Mouse (Mus musculus) heart, embryonic 14.5 days (tissue): ENCODE results near the gene Itsn1. TPM values are rescaled to one million over a fixed set of nuclear protein-coding genes. Genes with fewer than 3 reads are reported as not detected.

Experiments
- ATAC-seq: fragments of 200-750 bp; cut with Nextera tagmentation; 2 replicates; pipeline ENCODE4 v1.8.0; 2017; ENCODE audit warnings: low read depth, moderate TSS enrichment; ENCODE audit not compliant: insufficient number of reproducible peaks, insufficient read depth, low FRiP score
- H3K27ac ChIP-seq, 2 experiments: fragments of 200-500 bp in 1 of 2; fragments of 300-500 bp in 1 of 2; sonication (generic) in 1 of 2; replicated peaks in 1 of 2; 2 replicates each; pipeline ENCODE4 v1.5.1; 2012 to 2014; ENCODE audit warnings: low read depth in 2 of 2, low read length in 2 of 2, control low read depth in 1 of 2, mild to moderate bottlenecking in 1 of 2, mixed read lengths in 1 of 2; ENCODE audit not compliant: control insufficient read depth in 1 of 2, insufficient read depth in 1 of 2
- H3K27me3 ChIP-seq: fragments of 300-500 bp; sonication (generic); 2 replicates; pipeline ENCODE4 v1.6.1; 2014; ENCODE audit warnings: mild to moderate bottlenecking, low read length, control low read depth; ENCODE audit not compliant: control insufficient read depth, insufficient read depth
- H3K36me3 ChIP-seq: fragments of 300-500 bp; sonication (generic); 2 replicates; pipeline ENCODE4 v1.6.1; 2014; ENCODE audit warnings: mild to moderate bottlenecking, control low read depth, low read length, mixed read lengths; ENCODE audit not compliant: control insufficient read depth, insufficient read depth
- H3K4me1 ChIP-seq, 2 experiments: fragments of 200-500 bp in 1 of 2; fragments of 300-500 bp in 1 of 2; sonication (generic) in 1 of 2; 2 replicates each; pipeline ENCODE4 v1.6.1; 2012 to 2014; ENCODE audit warnings: low read length in 2 of 2, control low read depth in 1 of 2, mixed read lengths in 1 of 2; ENCODE audit not compliant: control insufficient read depth in 2 of 2, insufficient read depth in 2 of 2
- H3K4me2 ChIP-seq: fragments of 300-500 bp; sonication (generic); 2 replicates; pipeline ENCODE4 v1.6.1; 2014; ENCODE audit warnings: mild to moderate bottlenecking, low read length
- H3K4me3 ChIP-seq, 2 experiments: fragments of 200-500 bp in 1 of 2; fragments of 300-500 bp in 1 of 2; sonication (generic) in 1 of 2; 2 replicates each; pipeline ENCODE4 v1.5.1; 2012 to 2014; ENCODE audit warnings: low read length in 2 of 2, mild to moderate bottlenecking in 2 of 2, control low read depth in 1 of 2, low read depth in 1 of 2, moderate library complexity in 1 of 2; ENCODE audit not compliant: control insufficient read depth in 1 of 2, insufficient read depth in 1 of 2
- H3K9ac ChIP-seq: fragments of 300-500 bp; sonication (generic); 2 replicates; pipeline ENCODE4 v1.6.1; 2014; ENCODE audit warnings: mild to moderate bottlenecking, low read length
- H3K9me3 ChIP-seq: fragments of 300-500 bp; sonication (generic); 2 replicates; pipeline ENCODE4 v1.6.1; 2016; ENCODE audit warnings: low read length, control low read depth; ENCODE audit not compliant: control insufficient read depth
- WGBS: fragments of 180-500 bp; shearing (Covaris S2); extraction: QIAGEN DNeasy Blood & Tissue Kit; methylation state at CpG from one replicate; pipeline ENCODE4 v1.1.7; 2014; 5-methylcytosine and 5-hydroxymethylcytosine counted together
- polyA plus RNA-seq: library from polyadenylated mRNA; unstranded; fragments of >200 nt; fragmentation: Nextera tagmentation; extraction: Ambion mirVana; gene quantifications from 2 replicates; pipeline ENCODE4 v1.2.1, GENCODE M21; 2014

The Itsn1 gene
- polyA plus RNA-seq, 1 experiment from 2014 or later, result 21.2 TPM

GRCm38 (mm10) chr16:91932843-91933518 is 203.9 kb downstream of the Itsn1 start:
- H3K9me3 ChIP-seq, result no peaks in the 10 kb centered on the region
- 53% methylated on average over 9 of the region's 10 CpGs for WGBS
- no peaks in the 10 kb centered on the region for H3K27me3 ChIP-seq
- no peak overlapping the region for H3K27ac ChIP-seq
- no peak overlapping the region for H3K9ac ChIP-seq
- no peak overlapping the region for H3K4me2 ChIP-seq
- no peak for ATAC-seq
- peaks cover 24% of the 10 kb centered on the region for H3K36me3 ChIP-seq
- H3K4me3 ChIP-seq, result no peak overlapping the region
- H3K4me1 ChIP-seq, result peaks cover 2 to 11% of the 10 kb centered on the region in 2 experiments; a peak in 3 of 4 replicates

GRCm38 (mm10) chr16:91935108-91935507 is 206.0 kb downstream of the Itsn1 start:
- ATAC-seq, result no peak
- WGBS, result 29% methylated on average over 8 of the region's 8 CpGs
- Histone ChIP-seq H3K9ac (no peak overlapping the region), H3K36me3 (peaks cover 3% of the 10 kb centered on the region; the same call in 1 of the 2 replicates), H3K27me3 (no peaks in the 10 kb centered on the region), H3K4me3 (no peak overlapping the region), H3K4me1 (peaks cover 0 to 4% of the 10 kb centered on the region in 2 experiments; a peak in 3 of 4 replicates), H3K9me3 (no peaks in the 10 kb centered on the region), H3K4me2 (no peak overlapping the region), H3K27ac (no peak overlapping the region)

GRCm38 (mm10) chr16:91935726-91936125 is 206.6 kb downstream of the Itsn1 start:
- Histone ChIP-seq H3K9ac (no peak overlapping the region), H3K4me2 (no peak overlapping the region), H3K27ac (no peak overlapping the region), H3K36me3 (no peaks in the 10 kb centered on the region), H3K27me3 (no peaks in the 10 kb centered on the region), H3K4me1 (no peaks in the 10 kb centered on the region; a peak in 1 of 4 replicates), H3K9me3 (no peaks in the 10 kb centered on the region), H3K4me3 (no peak overlapping the region)
- WGBS, result 55% methylated on average over 8 of the region's 8 CpGs
- ATAC-seq, result no peak

- no peak for ATAC-seq
- Histone ChIP-seq H3K9me3 (no peaks in the 10 kb centered on the region), H3K27me3 (no peaks in the 10 kb centered on the region), H3K4me1 (no peaks in the 10 kb centered on the region; a peak in 1 of 4 replicates), H3K36me3 (no peaks in the 10 kb centered on the region), H3K9ac (no peak overlapping the region), H3K4me3 (no peak overlapping the region), H3K27ac (no peak overlapping the region), H3K4me2 (no peak overlapping the region)
- WGBS, result 45% methylated on average over 10 of the region's 10 CpGs
These were observed 207.4 kb downstream of the Itsn1 start for GRCm38 (mm10) chr16:91936340-91937030.

GRCm38 (mm10) chr16:91937281-91937680 is 208.2 kb downstream of the Itsn1 start:
- Histone ChIP-seq H3K4me2 (no peak overlapping the region), H3K4me3 (no peak overlapping the region), H3K27me3 (no peaks in the 10 kb centered on the region), H3K27ac (no peak overlapping the region), H3K9me3 (no peaks in the 10 kb centered on the region), H3K9ac (no peak overlapping the region), H3K36me3 (no peaks in the 10 kb centered on the region), H3K4me1 (no peaks in the 10 kb centered on the region; a peak in 1 of 4 replicates)
- WGBS, result 84% methylated on average over 11 of the region's 11 CpGs
- ATAC-seq, result no peak

- no peak for ATAC-seq
- H3K4me2 ChIP-seq, result no peak overlapping the region
- H3K9me3 ChIP-seq, result no peaks in the 10 kb centered on the region
- no peaks in the 10 kb centered on the region for H3K36me3 ChIP-seq
- H3K27ac ChIP-seq, result no peak overlapping the region
- no peaks in the 10 kb centered on the region for H3K27me3 ChIP-seq
- no peak overlapping the region for H3K4me3 ChIP-seq
- no peaks in the 10 kb centered on the region; a peak in 1 of 4 replicates for H3K4me1 ChIP-seq
- no peak overlapping the region for H3K9ac ChIP-seq
- WGBS, result 73% methylated on average over 5 of the region's 5 CpGs
These were observed 209.1 kb downstream of the Itsn1 start for GRCm38 (mm10) chr16:91938141-91938540.

- Histone ChIP-seq H3K27me3 (no peaks in the 10 kb centered on the region), H3K4me1 (no peaks in the 10 kb centered on the region; a peak in 1 of 4 replicates), H3K4me2 (no peak overlapping the region), H3K4me3 (no peak overlapping the region), H3K36me3 (no peaks in the 10 kb centered on the region), H3K9me3 (no peaks in the 10 kb centered on the region), H3K27ac (no peak overlapping the region), H3K9ac (no peak overlapping the region)
- no peak for ATAC-seq
- WGBS, result 59% methylated on average over 6 of the region's 6 CpGs
These were observed 211.6 kb downstream of the Itsn1 start for GRCm38 (mm10) chr16:91940726-91941125.
